Mouse (Mus musculus): ENCODE results near the gene Gm428. TPM values are rescaled to one million over a fixed set of nuclear protein-coding genes. Genes with fewer than 3 reads are reported as not detected.
"Not testable (repeated sequence)": the region's sequence is repeated elsewhere in the genome, so short reads cannot be mapped to it uniquely, and the experiment has no call there.

Gene Gm428
- not detected in 2 replicates for polyA plus RNA-seq (2015; fragmentation: Nextera tagmentation; extraction: Ambion mirVana)

DNA sequence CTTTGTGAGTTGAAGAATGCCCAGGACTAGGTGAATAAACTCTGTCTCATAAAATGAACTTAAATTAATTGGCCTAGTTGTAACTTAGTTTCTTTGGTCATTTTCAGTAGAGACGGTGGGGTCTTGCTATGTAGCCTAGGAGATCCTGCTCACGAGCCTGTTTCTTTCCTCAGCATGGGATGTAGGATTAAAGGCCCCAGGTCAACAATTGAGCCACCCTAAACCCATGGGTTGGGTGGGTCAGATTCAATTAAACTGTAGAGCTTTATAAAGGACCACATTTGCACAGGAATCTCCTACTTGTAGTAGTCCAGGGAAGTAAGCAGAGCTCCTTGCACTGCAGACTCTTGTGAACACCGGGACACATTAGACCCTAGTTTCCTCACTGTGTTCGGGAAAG lies at the start of gene Gm428:
Gene Gm428, plus strand, starts transcription at position 301 of the 400 bp plus-strand sequence.
- WGBS: 96% methylated on average over 2 of the region's 4 CpGs
- H3K36me3 ChIP-seq: not testable (repeated sequence)

DNA sequence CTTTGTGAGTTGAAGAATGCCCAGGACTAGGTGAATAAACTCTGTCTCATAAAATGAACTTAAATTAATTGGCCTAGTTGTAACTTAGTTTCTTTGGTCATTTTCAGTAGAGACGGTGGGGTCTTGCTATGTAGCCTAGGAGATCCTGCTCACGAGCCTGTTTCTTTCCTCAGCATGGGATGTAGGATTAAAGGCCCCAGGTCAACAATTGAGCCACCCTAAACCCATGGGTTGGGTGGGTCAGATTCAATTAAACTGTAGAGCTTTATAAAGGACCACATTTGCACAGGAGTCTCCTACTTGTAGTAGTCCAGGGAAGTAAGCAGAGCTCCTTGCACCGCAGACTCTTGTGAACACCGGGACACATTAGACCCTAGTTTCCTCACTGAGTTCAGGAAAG lies 45.5 kb upstream of the Gm428 start, which contains the start of gene Gm11236:
Gene Gm11236, plus strand, starts transcription at position 301 of the 400 bp plus-strand sequence.
- not testable (repeated sequence) for H3K9ac ChIP-seq; H3K27ac ChIP-seq; H3K4me1 ChIP-seq; ATAC-seq (ENCODE audit: insufficient read depth, low FRiP score, low read depth); H3K4me3 ChIP-seq (replicated peaks); H3K27me3 ChIP-seq (replicated peaks); H3K4me2 ChIP-seq; H3K9me3 ChIP-seq; H3K36me3 ChIP-seq
- WGBS: no CpG with 5 or more reads among the region's 4 CpGs

More for the DNA sequence above, at the start of gene Gm428:
- H3K27ac ChIP-seq; H3K4me2 ChIP-seq; H3K4me3 ChIP-seq (replicated peaks); H3K9ac ChIP-seq; H3K9me3 ChIP-seq; H3K4me1 ChIP-seq; H3K27me3 ChIP-seq (replicated peaks); ATAC-seq (ENCODE audit: insufficient read depth, low FRiP score, low read depth): not testable (repeated sequence)

DNA sequence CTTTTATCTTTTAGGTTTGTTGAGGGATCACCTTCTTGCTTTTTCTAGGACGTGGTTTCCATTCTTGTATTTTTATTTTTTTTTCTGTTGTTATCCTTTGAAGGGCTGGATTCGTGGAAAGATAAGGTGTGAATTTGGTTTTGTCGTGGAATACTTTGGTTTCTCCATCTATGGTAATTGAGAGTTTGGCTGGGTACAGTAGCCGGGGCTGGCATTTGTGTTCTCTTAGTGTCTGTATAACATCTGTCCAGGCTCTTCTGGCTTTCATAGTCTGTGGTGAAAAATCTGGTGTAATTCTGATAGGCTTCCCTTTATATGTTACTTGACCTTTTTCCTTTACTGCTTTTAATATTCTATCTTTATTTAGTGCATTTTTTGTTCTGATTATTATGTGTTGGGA lies 21.5 kb upstream of the Gm428 start:
- not testable (repeated sequence) for H3K27me3 ChIP-seq (replicated peaks); H3K4me2 ChIP-seq; H3K36me3 ChIP-seq; ATAC-seq (ENCODE audit: insufficient read depth, low FRiP score, low read depth); H3K4me3 ChIP-seq (replicated peaks); H3K9ac ChIP-seq; H3K4me1 ChIP-seq; H3K27ac ChIP-seq; H3K9me3 ChIP-seq
- WGBS: 68% methylated on average over 4 of the region's 4 CpGs

DNA sequence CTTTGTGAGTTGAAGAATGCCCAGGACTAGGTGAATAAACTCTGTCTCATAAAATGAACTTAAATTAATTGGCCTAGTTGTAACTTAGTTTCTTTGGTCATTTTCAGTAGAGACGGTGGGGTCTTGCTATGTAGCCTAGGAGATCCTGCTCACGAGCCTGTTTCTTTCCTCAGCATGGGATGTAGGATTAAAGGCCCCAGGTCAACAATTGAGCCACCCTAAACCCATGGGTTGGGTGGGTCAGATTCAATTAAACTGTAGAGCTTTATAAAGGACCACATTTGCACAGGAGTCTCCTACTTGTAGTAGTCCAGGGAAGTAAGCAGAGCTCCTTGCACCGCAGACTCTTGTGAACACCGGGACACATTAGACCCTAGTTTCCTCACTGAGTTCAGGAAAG lies 15.3 kb upstream of the Gm428 start, which contains the start of gene Gm11239:
Gene Gm11239, plus strand, starts transcription at position 301 of the 400 bp plus-strand sequence.
- not testable (repeated sequence) for H3K4me3 ChIP-seq (replicated peaks); H3K27me3 ChIP-seq (replicated peaks); H3K36me3 ChIP-seq; ATAC-seq (ENCODE audit: insufficient read depth, low FRiP score, low read depth); H3K27ac ChIP-seq; H3K4me1 ChIP-seq; H3K9me3 ChIP-seq; H3K4me2 ChIP-seq; H3K9ac ChIP-seq
- no CpG with 5 or more reads among the region's 4 CpGs for WGBS

DNA sequence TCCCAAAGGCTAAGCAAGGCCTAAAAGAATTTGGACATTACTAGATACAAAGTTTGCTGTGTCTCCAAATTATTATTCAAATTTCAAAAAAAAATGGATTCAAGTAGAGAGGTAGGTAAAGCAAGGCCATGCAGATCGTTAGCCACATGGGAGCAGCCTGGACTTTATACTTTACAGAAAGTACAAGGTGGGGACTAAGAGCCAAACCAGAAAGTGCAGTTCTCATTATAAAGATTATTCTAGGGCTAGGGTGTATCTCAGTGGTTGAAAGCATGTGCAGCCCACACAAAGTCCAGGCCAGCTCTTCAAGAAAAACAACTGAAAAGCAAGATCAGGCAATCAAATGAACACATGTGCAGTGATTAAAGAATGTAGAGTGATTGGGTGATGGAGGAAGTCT lies 35.4 kb downstream of the Gm428 start:
- 81% methylated on average over 1 of the region's 1 CpGs for WGBS
- Histone ChIP-seq H3K9ac (no peak overlapping the region), H3K4me3 (replicated peaks) (no peak overlapping the region), H3K4me2 (no peak overlapping the region), H3K9me3 (no peaks in the 10 kb centered on the region), H3K27me3 (replicated peaks) (no peaks in the 10 kb centered on the region), H3K4me1 (no peaks in the 10 kb centered on the region), H3K27ac (no peak overlapping the region), H3K36me3 (no peaks in the 10 kb centered on the region)
- ATAC-seq (ENCODE audit: insufficient read depth, low FRiP score, low read depth): no peak

DNA sequence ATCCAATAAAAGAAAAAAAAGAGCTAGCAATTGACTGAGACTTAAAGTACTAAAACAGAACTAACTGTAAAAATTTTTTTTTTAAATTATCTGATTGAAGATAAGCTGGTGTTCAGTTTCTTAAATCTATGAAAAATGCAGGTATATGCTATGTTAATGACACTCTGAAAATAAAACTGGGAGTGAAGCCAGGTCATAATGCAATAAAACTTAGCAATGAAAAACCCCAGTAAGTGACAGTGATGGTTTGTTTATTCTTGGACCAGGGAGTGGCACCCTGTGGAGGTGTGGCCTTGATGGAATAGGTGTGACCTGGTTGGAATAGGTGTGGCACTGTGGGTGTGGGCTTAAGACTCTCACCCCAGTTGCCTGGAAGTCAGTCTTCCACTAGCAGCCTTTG lies 36.5 kb downstream of the Gm428 start:
- ATAC-seq (ENCODE audit: insufficient read depth, low FRiP score, low read depth): no peak
- no peak overlapping the region for H3K4me3 ChIP-seq (replicated peaks)
- no peak overlapping the region for H3K9ac ChIP-seq
- H3K4me1 ChIP-seq: no peaks in the 10 kb centered on the region
- no peak overlapping the region for H3K27ac ChIP-seq
- H3K4me2 ChIP-seq: no peak overlapping the region
- no peaks in the 10 kb centered on the region for H3K36me3 ChIP-seq
- H3K27me3 ChIP-seq (replicated peaks): no peaks in the 10 kb centered on the region
- no peaks in the 10 kb centered on the region for H3K9me3 ChIP-seq

Other genes with a start within 250 kb of the Gm428 start
- not detected in 2 replicates for gene Gm11238, start 75.6 kb upstream of the Gm428 start, polyA plus RNA-seq (2015; fragmentation: Nextera tagmentation; extraction: Ambion mirVana)
- not detected in 2 replicates for gene Gm11237, start 60.5 kb upstream of the Gm428 start, polyA plus RNA-seq (2015; fragmentation: Nextera tagmentation; extraction: Ambion mirVana)
- not detected in 2 replicates for gene Gm11236, start 45.4 kb upstream of the Gm428 start, polyA plus RNA-seq (2015; fragmentation: Nextera tagmentation; extraction: Ambion mirVana)
- gene Gm11239, start 15.2 kb upstream of the Gm428 start, polyA plus RNA-seq (2015; fragmentation: Nextera tagmentation; extraction: Ambion mirVana): not detected in 2 replicates
- gene Rasef, start 107.5 kb downstream of the Gm428 start, polyA plus RNA-seq (2015; fragmentation: Nextera tagmentation; extraction: Ambion mirVana): 7.7 and 8.4 TPM in 2 replicates
- gene Gm11758, start 192.8 kb downstream of the Gm428 start, polyA plus RNA-seq (2015; fragmentation: Nextera tagmentation; extraction: Ambion mirVana): not detected in 2 replicates
- not detected in 2 replicates for gene Gm11757, start 207.6 kb downstream of the Gm428 start, polyA plus RNA-seq (2015; fragmentation: Nextera tagmentation; extraction: Ambion mirVana)
- gene Gm13871, start 222.4 kb downstream of the Gm428 start, polyA plus RNA-seq (2015; fragmentation: Nextera tagmentation; extraction: Ambion mirVana): not detected in 2 replicates
- not detected in 2 replicates for gene Gm11756, start 237.2 kb downstream of the Gm428 start, polyA plus RNA-seq (2015; fragmentation: Nextera tagmentation; extraction: Ambion mirVana)